Mouse (Mus musculus) spleen, adult 2 months (tissue): ENCODE data around the gene Vps35l.

Source experiments
- CTCF ChIP-seq: fragments of 200-500 bp; IDR thresholded peaks from 2 replicates; pipeline ENCODE4 v1.5.1; 2011; ENCODE audit warnings: mild to moderate bottlenecking, inconsistent platforms; ENCODE audit not compliant: insufficient read depth, insufficient read length, insufficient replicate concordance; ENCODE audit errors: extremely low read depth
- POLR2A ChIP-seq: fragments of 200-500 bp; IDR thresholded peaks from 2 replicates; pipeline ENCODE4 v1.6.1; 2011; ENCODE audit warnings: low read depth, low read length, inconsistent platforms

DNA sequence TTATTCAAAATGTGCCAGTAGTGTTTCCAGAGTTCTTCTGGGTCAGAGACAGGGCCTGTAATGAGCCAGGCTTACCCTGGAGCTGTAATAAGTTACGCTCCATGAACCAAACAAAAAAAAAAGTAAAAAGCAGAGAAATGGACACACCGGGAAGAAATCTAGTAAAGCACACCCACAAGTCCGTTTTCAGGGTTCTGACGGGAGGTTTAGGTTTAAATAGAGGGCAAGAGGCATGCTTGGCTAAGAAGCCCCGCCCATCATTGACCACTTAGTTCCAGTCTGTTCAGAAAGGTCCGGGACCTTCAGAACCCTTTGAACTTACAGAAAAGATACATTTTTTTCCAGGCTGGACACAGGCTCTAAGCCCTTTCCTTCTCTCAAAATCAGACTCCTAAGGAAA, 34.0 kb upstream of the Vps35l start:
- TF ChIP-seq CTCF = no peak
- TF ChIP-seq POLR2A = no peak
